Mouse (Mus musculus) frontal cortex, postnatal 14 days (tissue): ENCODE results near the gene Gm20503.

Experiments
- DNase-seq, 2 experiments: peaks; one replicate each; pipeline ENCODE4 v3.0.0; 2022; ENCODE audit warnings: low spot score in 2 of 2

Gm20503 gene

DNA sequence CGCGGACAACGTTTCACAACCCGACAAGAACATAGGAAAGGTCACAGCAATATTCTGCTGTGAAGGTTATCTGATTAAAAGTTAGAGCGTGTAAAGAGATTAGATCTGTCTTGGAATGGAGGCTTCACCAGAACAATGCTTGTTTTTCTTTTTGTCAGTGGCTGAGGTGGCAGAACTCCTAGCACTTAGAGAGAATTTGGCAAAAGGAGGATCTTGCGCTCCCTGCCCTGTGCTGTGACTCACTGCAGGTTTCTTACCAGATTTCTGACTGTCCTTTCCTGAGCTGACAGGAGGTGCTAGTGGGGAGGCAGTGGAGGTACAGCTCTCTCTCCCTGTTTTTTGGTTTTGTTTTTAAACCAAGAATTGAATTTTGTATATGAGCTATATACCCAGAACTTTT lies 4.0 kb downstream of the Gm20503 start:
- no peak for DNase-seq

DNA sequence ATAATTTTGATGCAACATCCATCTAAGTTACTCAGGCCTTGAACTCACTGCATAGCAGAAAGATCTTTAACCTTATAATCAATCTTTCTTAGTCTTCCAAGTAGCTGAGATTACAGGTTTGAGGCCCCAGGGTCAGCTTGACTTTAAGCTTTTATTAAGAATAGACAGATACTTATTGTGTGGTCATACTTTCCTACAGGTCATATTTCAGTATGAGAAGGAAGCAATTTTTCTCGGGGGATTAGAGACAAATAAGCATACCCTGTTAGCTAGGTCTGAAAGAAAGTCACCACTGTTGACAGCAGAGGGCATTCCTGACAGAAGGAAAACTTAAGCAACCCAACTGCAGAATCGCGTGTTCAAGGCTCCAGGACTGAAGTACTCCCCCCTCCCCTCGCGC lies 5.0 kb downstream of the Gm20503 start:
- no peak for DNase-seq

DNA sequence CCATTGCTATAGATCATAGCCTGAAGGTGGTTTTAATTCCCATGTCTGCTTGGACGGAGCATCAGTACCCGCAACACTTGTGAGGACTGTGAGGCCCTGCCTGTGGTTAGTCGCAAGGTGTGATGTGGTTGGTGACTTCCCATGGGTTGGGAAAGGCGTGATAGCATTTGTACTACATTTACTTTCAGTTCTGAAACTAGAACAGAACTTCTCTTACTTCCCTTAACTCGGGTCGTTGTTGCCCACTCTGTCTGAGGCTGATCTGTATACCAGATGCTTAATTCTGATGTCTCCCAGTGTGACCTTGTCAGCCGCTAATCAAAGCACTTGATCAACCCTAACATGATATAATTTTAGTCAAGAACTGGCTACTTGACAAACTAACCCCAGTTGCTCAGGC lies 6.2 kb downstream of the Gm20503 start:
- no peak for DNase-seq

DNA sequence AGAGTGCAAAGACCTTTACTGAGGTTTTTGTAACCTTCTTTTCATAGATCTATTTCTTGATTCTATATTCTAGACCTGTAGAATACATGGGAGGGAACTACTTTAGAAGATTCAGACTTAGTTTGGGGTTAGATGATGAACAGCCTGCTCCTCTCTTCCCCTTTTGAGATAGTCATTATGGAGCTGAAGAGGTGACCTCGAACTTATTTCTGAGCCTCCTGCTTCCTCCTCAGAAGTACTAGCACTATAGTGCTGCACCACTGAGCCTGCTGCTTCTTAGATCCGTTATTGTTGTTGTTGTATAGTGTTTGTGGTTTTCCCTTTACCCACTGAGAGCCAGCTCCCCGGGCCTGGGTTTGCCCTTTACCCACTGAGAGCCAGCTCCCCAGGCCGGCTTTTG lies 6.7 kb downstream of the Gm20503 start:
- DNase-seq: no peak

DNA sequence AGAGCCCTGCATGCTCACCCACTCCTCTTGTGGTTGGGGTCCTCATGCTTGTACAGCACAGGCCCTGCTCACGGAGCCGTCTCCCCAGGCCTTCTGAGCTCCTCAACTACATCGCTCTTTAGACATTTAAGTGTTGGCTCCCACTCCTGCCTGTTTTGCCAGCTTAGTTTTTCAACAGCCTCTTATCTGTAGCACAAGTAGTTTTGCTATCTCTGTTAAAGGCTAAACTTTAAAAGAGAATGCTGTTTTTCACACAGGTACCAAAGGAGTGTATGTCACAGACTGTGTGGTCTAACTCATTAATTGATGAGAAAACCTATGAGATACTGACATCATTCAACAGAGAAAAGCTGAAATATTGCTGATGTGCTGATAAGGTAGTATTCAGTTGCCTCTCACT lies 8.4 kb downstream of the Gm20503 start:
- DNase-seq: no peak

DNA sequence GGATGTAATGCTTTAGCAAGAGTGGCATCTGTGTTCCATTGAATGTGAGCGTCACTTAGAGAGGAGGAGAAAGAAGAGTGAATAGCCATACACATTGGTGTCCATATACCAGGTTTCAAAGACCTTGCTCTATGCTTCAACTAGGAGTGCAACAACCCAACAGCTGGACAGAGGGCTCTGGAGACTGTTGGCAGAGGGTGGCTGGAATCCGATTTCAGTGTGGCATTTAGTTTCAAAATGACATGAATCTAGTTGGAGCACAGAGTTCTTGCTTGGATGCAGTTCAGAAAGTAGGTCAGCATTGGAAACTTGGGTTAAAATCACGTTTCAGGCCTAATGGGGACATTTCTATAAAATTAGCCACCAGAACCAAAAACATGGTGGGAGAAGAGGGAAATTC lies 12.2 kb downstream of the Gm20503 start:
- DNase-seq: no peak

DNA sequence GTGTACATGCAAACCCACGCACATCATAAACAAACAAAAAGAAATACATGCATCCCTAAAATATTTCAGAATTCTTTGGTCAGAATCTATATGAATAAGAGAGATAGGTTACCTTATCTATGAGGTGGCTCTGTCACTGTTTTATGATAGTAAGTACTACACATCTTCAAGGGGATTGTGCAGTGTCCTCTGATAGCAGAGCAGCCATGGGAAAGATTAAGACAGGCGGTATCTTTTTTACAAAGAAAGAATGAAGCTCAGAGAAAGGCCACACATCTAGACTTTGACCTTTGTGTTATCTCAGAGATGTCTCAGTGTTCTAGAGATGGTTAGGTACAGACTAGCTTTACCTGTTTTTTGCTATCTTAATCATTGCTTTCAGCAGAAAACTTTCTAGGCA lies 13.9 kb downstream of the Gm20503 start:
- DNase-seq: no peak

DNA sequence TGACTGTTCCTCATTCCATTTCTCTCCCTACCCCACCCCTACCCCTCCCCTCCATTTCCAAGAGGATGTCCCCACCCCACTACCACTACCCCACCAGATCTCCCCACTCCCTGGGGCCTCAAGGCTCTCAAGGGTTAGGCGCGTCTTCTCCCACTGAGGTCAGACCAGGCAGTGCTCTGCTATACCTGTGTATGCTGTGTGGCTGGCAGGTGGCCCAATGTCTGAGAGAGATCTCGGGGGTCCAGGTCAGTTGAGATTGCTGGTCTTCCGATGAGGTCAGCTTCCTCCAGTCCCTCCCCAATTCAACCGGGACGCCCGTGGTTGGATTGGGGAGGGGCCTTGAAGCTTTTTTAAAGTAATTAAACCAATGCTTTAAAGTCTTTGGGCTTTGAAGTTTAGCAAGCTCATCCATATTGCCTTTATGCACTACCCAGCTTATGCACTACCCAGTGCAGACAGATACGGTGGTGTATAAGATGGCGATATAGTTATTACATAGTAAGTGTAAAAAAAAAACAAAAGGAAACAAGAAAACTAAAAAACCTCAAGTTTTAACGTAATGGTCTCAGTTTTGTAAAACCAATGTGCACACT lies 31.4 kb downstream of the Gm20503 start:
- no peak for DNase-seq

DNA sequence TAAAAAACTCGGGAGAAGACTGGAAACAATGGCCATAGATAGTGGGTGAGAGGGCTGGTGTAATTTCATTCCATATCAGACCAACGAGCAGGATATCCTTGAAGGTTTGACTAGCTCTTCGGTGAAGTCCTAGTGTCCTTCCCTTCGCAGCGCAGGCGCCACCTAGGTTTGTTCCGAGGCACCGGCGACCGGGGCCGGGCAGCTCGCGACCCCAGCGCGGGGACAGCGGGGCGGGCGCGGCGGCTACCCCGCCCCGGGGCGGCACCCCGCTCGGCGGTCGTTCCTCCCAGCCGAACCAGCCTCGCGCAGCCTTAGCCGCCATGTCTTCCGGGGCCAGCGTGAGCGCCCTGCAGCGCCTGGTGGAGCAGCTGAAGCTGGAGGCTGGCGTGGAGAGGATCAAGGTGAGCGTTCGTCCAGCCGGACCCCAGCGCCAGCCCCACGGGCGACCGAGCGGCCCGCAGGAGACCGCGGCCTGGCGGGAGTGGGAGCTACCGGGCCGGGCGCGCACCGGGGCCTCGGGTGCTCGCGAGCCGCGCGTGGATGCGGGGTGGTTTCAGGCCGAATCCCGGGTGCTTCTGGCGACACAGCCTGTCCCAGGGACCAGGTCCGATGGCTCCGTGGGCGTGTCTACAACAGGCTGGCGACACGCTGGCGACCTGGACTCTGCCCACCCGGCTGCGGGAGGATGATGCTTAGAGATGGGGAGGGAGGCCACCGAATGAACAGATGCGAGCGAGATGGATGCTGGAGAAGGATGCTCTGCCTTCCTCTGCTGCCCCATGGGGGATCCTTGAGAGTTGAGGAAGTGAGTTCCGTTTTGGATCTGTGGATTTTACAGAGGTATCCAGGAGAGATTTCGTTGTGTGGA lies 32.1 kb downstream of the Gm20503 start, which contains the start of gene Gng10:
Gng10 (plus strand) TSS at position 171 of the 868 bp plus-strand sequence.
- DNase-seq: peak; percentile 41 to 62

DNA sequence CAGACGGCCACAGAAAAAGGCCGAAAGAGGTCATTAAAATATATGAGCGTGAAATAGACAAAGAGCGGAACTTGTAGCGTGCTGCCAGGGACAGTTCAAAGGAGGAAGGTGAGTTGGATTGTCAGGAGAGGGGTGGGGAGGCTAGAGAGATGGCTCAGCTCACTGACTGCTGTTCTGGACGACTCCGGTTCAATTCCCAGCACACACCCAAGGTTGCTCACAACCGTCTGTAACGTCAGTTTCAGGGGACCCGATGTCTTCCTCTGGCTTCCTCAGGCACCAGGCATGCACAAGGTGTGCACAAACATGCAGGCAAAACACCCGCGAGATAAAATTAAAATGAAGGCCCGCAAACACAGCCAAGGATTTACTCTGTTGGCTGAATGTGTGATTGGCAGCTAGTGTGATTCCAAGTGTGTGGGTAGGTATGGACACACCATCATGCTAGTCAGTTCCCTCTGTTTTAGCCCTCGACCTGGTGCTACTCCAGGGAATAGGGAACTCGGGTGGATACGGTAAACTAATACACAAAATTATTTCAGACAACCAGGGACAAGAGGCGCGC lies 32.9 kb downstream of the Gm20503 start:
- DNase-seq: no peak

DNA sequence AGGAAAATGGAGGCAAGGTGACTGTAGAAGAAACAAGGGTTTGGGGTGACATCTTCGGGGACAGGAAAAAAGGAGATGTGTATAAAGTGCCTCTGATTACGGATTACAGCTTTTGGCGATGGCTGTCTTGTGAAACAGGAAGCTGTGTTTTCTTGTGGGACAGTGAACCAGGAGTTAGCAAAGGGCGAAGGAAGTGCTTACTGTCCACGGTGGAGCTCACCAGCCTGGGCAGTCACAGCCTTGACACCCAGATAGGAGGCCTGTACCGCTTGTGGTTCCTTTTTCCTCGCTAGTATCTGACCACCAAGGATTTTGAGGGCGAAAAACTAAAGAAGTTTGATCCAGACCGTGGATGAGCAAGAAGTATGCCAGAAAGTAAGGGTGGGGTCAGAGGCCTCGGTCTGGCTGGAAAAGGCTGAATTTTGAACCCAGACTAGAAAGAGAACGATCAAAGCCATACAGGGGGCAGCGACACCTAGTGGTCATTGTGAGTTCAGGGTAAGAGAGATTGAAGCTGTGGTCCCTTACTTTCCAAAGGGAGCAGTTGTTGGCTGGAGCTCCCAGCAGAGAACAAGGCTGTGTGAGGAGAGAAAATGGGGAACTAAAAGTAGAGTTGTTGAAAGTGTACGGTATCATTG lies 33.6 kb downstream of the Gm20503 start:
- peak; percentile 49 to 64 for DNase-seq

DNA sequence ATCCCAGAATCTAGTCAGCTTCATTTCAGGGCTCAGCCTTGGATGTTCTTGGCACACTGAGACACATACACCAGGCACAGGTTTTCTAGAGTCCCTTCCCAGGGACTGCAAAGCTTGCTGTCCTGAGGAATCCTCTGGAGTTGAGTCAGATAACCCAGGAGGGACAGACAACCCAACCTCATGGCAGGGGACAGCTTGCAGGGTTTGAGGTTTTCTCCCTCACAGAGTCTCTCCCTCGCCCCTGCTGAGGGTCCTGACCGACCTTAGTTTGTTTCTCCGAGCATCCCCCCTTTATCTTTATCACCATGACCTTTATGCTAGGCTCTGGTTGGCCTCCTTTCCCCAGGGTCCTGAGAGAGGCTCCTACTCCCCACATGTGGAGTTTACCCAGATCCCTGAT lies 34.5 kb downstream of the Gm20503 start:
- DNase-seq: no peak

DNA sequence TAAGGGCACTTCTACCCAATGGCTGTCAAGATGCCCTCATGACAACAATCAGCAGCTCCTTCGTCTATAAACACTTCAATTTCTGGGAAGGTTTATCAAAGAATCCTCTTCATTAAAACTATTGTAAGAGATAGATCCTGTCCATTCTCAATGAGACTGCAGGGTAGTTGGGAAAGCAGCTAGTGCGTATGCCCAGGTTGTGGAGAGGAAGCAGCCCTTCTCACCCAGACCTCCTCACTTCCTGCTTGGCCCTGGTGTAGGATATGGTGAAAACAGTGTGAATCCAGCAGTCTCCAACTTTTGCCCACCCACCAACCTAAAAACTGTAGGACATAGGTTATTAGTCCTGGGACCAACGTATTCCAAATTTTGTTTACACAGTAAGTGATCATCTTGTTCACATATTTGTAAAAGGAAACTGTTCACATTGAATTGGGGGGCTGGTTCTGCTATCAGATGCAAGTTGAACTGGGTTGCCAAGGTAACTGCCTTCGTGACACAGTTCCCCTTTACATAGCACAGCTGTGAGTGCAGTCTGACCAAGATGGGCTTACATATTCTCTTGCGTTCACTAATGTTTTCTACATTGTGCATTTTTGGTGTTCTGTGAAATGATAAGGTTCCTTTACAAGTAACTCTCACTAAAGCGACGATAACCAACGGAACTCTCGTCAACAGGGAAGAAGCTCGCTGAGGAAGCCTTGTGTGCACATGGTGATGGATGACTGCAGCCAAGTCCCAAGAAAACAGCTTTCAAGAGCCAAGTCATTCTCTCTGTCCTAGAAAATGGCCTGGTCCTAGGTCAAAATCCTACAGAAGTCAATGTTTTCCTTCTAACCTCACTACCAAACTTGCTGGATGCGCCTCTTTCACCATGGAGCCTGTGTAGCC lies 37.6 kb downstream of the Gm20503 start:
- no peak for DNase-seq

DNA sequence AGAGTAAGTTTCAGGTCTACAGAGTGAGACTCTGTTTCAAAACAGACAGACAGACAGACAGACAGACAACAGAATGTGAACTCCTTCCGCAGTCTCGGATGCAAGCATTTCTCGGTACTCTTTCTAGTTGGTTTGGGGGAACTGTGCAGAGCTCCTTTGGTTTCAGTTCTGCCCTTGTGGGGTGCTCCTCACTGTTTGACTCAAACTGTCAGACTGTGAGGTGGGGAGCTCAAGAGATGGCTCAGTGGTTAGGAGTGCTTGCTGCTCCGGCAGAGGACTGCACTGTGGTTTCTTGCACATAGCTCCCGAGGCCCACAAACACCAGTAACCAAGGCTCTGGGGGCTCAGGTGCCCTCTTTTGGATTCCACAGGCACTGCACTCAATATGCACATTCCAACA lies 40.1 kb downstream of the Gm20503 start:
- no peak for DNase-seq

DNA sequence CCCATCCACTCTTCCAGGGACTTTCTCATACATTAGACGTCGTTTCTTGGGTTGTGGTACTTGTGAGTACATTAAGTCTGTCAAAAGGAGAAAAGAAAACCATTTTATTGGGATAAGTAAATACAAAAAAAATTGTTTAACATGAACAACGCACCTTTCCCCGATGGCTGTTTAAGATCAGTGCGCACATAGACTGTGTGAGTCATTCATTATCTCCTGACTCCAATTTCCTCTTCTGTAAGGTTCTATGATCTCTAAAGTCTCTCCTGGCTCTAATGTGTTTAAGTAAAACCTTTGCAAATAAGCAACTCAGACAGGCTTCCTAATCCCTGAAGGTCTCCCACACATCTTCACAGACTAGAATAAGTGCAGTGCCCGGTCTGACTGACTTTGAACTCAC lies 40.9 kb downstream of the Gm20503 start:
- no peak for DNase-seq

DNA sequence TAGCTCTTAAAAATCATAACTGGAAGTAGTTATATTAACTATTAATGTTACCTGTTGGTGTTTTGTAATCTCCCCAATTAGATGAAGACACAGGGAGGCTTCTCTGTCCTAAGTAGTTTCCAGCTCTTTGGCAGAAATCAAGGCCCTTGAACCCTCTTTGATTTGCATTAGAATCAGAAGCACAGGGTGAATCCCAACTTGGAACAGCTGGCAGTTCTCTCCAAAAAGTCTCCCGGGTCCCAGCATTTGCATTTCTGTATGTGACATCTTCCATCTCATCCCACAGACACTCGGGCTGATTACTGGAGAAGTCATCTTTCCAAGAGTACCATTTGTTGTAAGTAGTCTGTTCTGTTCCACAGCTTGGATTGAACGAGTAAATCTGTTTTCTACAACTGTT lies 44.2 kb downstream of the Gm20503 start:
- no peak for DNase-seq

DNA sequence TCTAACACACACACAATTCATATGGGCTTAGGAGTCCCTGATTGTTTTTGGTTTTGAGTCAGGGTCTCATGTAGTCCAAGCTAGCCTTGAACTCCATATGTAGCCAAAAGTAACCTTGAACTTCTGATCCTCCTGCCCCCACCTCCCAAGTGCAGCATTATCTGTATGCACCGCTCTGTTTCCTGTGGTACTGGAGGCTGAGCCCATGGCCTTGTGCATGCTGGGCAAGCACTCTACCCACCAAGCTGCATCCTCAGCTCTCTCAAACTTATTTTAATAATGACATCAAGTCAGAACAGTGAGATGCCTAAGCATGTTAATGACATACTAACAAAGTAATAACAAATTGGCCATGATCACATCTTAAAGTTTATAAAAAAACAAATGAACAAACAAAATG lies 48.1 kb downstream of the Gm20503 start:
- no peak for DNase-seq

DNA sequence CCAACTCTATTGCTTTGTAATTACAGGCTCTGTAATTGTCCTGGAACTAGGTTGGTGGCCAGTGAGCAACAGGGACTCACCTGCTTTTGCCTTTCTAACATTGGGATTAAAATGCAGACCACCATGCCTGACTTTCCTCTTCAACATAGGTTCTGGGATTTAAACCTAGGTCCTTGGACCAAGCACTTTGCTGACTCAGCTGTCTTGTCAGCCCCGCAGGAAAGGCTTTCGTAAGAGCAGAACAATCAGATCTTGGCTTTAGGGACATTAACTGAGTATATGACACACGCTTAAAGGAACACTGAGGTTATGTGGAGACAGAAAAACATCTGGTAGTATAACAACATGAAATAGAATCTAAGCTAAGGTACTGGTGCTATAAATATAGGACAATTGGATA lies 54.9 kb downstream of the Gm20503 start:
- no peak for DNase-seq

DNA sequence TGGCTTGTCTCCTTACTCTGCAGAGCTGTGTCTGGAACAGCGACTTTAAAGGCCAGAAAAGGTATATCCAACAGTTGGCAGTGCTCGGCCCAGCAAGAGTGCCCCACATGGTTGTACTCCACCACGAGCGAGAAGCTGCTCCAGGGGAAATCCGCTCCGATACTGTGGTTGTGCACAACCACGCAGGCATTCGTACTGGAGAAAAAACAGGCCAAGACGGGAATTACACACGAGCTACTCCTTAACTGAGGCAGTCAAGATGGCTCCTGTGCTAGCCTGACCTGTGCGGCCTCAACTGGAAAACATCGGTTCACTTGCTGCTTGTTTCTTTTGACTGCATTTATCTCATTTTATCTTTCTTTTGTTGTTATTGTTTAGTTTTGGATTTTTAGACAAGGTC lies 59.5 kb downstream of the Gm20503 start:
- DNase-seq: no peak

DNA sequence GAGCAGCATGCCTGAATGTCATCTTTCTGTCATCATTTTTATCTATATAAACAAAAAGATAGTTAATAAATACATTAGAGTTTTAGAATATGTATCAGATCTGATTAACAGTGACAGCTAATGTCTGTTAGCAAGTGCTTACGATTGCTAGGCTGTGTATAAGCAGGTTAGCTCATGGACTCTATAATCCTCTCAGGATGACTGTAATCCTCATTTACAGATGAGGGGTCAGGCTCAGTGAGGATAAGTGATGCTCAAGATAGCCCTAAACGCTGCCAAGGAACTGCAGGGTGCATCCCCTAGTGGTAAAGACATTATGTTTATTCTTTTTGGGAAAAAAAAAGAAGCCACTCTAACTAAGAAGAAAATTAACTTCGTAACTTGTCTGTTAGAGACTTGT lies 66.3 kb downstream of the Gm20503 start:
- no peak for DNase-seq

DNA sequence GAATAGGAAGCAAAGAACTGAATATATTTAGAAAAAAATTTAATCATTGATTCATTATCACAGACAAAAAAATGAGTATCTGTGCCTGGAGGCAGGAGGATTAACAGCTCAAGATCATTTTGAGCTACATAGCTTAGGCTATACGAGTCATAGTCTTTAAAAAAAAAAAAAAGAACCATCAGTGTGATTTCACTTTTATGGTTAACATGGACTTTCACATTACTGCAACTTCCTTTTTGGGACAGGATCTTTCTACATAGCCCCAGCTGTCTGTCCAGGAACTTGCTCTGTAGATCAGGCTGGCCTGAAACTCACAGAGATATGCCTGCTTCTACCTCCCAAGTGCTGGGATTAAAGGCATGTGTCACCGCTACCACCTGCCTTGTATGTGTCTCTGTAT lies 80.4 kb downstream of the Gm20503 start:
- no peak for DNase-seq

DNA sequence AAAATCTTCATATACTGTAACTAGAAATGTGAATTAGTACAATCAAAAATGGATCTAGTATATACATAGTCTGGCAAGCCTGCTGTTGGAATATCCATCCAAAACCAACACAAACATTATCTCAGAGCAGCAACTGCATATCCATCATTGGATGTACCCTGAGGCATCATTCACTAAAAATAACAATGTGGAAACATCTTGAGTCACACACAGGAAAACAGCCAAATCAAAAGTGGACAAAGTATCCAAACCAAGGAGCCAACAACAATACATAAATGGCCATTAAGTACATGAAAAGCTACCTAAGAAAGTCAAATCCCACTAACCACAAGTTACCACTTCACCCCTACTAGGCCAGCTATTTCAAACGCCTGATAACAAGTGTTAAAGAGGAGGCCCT lies 86.4 kb downstream of the Gm20503 start:
- DNase-seq: no peak
